Mouse (Mus musculus) ES-Bruce4 (cell line): ENCODE measurements around the gene Ankle2. TPM values are rescaled to one million over a fixed set of nuclear protein-coding genes. Genes with fewer than 3 reads are reported as not detected.

ENCODE experiments used
- H3K27ac ChIP-seq: 2 replicates; pipeline ENCODE4 v1.5.1; 2012; ENCODE audit warnings: low read length, inconsistent platforms; ENCODE audit not compliant: insufficient read depth
- H3K27me3 ChIP-seq: 2 replicates; pipeline ENCODE4 v1.6.1; 2012; ENCODE audit warnings: mild to moderate bottlenecking, low read length, inconsistent platforms; ENCODE audit not compliant: control insufficient read depth, poor library complexity, insufficient read depth, severe bottlenecking
- H3K36me3 ChIP-seq: 2 replicates; pipeline ENCODE4 v1.6.1; 2012; ENCODE audit warnings: inconsistent platforms, mild to moderate bottlenecking, low read length, moderate library complexity; ENCODE audit not compliant: control insufficient read depth, poor library complexity, insufficient read depth, severe bottlenecking
- H3K4me1 ChIP-seq: one replicate; pipeline ENCODE4 v1.8.1; 2011; ENCODE audit warnings: low read length; ENCODE audit not compliant: control insufficient read depth, insufficient read depth
- H3K4me3 ChIP-seq: 2 replicates; pipeline ENCODE4 v1.5.1; 2011; ENCODE audit warnings: low read depth, mild to moderate bottlenecking, low read length
- H3K9ac ChIP-seq: 2 replicates; pipeline ENCODE4 v1.6.1; 2012; ENCODE audit warnings: low read depth, mild to moderate bottlenecking, inconsistent platforms; ENCODE audit not compliant: poor library complexity, severe bottlenecking
- H3K9me3 ChIP-seq: replicated peaks from 2 replicates; pipeline ENCODE4 v1.6.1; 2012; ENCODE audit warnings: mild to moderate bottlenecking, low read length, inconsistent platforms; ENCODE audit not compliant: control insufficient read depth, poor library complexity, insufficient read depth, severe bottlenecking
- CTCF ChIP-seq: IDR thresholded peaks from one replicate; pipeline ENCODE4 v1.8.1; 2011; ENCODE audit warnings: low read depth, low read length
- EP300 ChIP-seq: IDR thresholded peaks from 2 replicates; pipeline ENCODE4 v1.6.1; 2011; ENCODE audit warnings: low read depth, low read length; ENCODE audit not compliant: insufficient read depth
- POLR2A ChIP-seq: IDR thresholded peaks from one replicate; pipeline ENCODE4 v1.8.1; 2011; ENCODE audit warnings: low read length; ENCODE audit not compliant: insufficient read depth
- polyA plus RNA-seq: library from polyadenylated mRNA; stranded (reverse); fragments of >200 nt; gene quantifications from 2 replicates; pipeline ENCODE4 v1.2.4, GENCODE M21; 2011; ENCODE audit warnings: low read depth; ENCODE audit not compliant: missing spikeins, insufficient read depth, insufficient read length

Ankle2 gene
- polyA plus RNA-seq, 1 experiment: 52.3 TPM

DNA sequence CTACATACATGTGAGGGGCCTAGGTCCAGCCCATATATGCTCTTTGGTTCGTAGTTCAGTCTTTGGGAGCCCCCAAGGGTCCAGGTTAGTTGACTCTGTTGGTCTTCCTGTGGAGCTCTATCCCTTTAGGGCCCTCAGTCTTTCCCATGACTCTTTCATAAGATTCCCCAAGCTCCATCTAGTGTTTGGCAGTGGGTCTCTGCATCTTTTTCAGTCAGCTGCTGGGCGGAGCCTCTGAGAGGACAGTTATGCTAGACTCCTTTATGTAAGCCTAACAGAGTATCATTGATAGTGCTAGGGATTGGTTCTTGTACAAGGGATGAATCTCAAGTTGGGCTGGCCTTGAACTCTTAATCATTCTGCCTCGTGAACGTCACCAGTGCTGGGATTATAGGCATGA lies 10.5 kb upstream of the Ankle2 start:
- TF ChIP-seq POLR2A (no peak), EP300 (no peak), CTCF (no peak)
- H3K36me3 ChIP-seq: peaks cover 26% of the 10 kb centered on the region
- no peak overlapping the region for H3K4me3 ChIP-seq
- H3K9ac ChIP-seq: no peak overlapping the region
- H3K27ac ChIP-seq: no peak overlapping the region
- 0 out of 2 replicates have a peak, but pooled peaks cover 2% of the 10 kb centered on the region for H3K27me3 ChIP-seq
- no peaks in the 10 kb centered on the region for H3K4me1 ChIP-seq
- no peaks in the 10 kb centered on the region for H3K9me3 ChIP-seq

DNA sequence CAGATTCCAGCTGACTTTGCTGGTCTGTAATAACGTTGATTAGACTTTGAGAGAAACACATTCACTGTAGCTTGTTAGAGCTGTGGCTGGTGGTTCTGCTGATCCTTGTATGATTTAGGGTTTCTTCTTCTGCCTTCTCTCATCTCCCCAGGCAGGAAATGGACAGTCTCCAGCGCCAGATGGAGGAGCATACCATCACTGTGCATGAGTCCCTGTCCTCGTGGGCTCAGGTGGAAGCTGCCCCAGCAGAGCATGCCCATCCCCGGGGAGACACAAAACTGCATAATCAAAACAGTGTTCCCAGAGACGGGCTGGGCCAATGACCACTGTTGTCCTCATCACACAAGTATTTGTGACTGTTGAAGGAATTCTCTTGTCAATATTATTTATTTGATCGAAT lies 8.0 kb upstream of the Ankle2 start:
- H3K36me3 ChIP-seq: peaks cover 16% of the 10 kb centered on the region
- 0 out of 2 replicates have a peak, but pooled peaks cover 2% of the 10 kb centered on the region for H3K27me3 ChIP-seq
- H3K27ac ChIP-seq: no peak overlapping the region
- TF ChIP-seq POLR2A (no peak), CTCF (no peak), EP300 (no peak)
- H3K4me1 ChIP-seq: no peaks in the 10 kb centered on the region
- 0 out of 2 replicates have a peak, but pooled peaks cover 2% of the 10 kb centered on the region for H3K9me3 ChIP-seq
- no peak overlapping the region for H3K4me3 ChIP-seq
- no peak overlapping the region for H3K9ac ChIP-seq

DNA sequence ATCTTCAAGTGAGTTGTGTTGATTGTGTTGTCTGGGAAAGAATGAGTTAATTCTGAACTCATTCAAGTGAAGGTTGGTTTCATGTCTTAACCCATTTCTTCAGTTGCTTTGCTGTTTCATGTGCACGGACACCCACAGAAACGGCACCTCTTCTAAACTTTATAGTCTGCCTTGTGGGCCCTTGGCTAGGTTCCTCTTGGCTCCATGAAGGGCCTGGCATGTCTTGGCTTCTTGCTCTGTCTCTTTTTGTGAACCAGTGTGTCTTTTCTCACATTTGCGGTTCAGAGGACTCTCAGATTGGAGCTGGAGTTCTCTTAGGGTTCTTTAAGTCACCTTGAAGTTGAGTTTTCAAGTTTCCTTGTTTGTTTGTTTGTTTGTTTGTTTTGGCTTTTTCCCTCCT lies 5.7 kb upstream of the Ankle2 start:
- Histone ChIP-seq H3K36me3 (peaks cover 9% of the 10 kb centered on the region), H3K27me3 (0 out of 2 replicates have a peak, but pooled peaks cover 2% of the 10 kb centered on the region), H3K4me1 (no peaks in the 10 kb centered on the region), H3K27ac (no peak overlapping the region), H3K9ac (no peak overlapping the region), H3K9me3 (0 out of 2 replicates have a peak, but pooled peaks cover 2% of the 10 kb centered on the region), H3K4me3 (no peak overlapping the region)
- TF ChIP-seq POLR2A (no peak), CTCF (no peak), EP300 (no peak)

DNA sequence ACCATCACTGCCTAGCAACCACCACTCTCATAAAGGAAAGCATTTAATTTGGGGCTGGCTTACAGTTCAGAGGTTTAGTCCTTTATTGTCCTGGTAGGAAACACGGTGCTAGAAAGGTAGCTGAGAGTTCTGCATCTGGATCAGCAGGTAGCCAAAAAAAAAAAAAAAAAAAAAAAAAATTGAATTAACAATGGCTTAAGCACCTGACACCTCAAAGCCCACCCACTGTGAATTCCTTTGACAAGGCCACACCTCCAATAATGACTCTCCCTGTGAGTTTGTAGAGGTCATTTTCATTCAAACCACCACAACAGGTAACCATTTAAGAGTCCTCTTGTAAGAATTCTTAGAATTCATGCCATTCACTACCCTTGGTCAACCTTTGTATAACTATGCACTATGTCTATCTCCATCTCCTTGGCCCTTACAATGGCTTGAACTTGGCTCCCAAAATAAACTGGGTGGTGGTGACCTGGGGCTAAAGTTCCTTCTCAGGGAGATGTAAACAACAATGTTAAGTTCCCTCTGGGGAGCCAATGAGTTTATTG lies 3.4 kb upstream of the Ankle2 start:
- Histone ChIP-seq H3K36me3 (no peaks in the 10 kb centered on the region), H3K4me3 (no peak overlapping the region), H3K4me1 (no peaks in the 10 kb centered on the region), H3K9me3 (0 out of 2 replicates have a peak, but pooled peaks cover 2% of the 10 kb centered on the region), H3K9ac (no peak overlapping the region), H3K27me3 (0 out of 2 replicates have a peak, but pooled peaks cover 2% of the 10 kb centered on the region), H3K27ac (peak overlapping the region; percentile 92)
- TF ChIP-seq POLR2A: no peak

DNA sequence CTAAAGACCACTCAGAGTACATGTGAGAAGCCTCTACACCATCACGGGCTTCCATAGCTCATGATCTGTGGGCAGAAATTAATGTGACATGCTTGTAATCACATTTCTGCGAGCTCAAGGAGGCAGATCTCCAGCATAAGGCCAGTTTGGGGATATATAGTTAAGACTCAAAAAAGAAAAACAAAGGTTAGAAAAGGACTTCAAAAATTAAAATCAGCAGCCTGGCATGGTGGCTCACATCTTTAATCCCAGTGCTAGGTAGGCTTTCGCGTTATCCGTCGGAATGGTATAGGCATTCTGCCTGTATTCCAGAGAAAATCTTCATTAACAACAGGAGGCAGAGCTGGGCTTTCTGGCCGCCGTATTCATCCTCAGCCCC lies 414 bp upstream of the Ankle2 start:
- H3K9ac ChIP-seq: peak overlapping the region; percentile 87
- no peaks in the 10 kb centered on the region for H3K27me3 ChIP-seq
- H3K4me1 ChIP-seq: no peaks in the 10 kb centered on the region
- TF ChIP-seq POLR2A (no peak), CTCF (no peak), EP300 (no peak)
- peak overlapping the region; percentile 17 for H3K27ac ChIP-seq
- peaks cover 7% of the 10 kb centered on the region for H3K36me3 ChIP-seq
- H3K9me3 ChIP-seq: 0 out of 2 replicates have a peak, but pooled peaks cover 2% of the 10 kb centered on the region
- H3K4me3 ChIP-seq: peak overlapping the region; percentile 76

DNA sequence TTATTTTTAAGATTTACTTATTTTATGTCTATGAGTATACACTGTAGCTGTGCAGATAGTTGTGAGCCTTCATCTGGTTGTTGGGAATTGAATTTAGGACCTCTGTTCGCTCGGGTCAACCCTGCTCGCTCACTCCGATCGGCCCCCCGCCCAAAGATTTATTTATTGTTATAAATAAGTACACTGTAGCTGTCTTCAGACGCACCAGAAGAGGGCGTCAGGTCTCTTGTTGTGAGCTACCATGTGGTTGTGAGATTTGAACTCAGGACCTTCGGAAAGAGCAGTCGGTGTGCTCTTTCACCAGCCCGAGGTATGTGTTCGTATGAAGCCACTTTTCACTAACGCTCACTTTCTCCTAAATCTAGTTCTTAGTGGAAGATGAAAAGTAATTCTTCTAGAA lies 834 bp downstream of the Ankle2 start:
- H3K4me1 ChIP-seq: no peaks in the 10 kb centered on the region
- peaks cover 15% of the 10 kb centered on the region for H3K36me3 ChIP-seq
- no peak overlapping the region for H3K27ac ChIP-seq
- H3K9me3 ChIP-seq: no peaks in the 10 kb centered on the region
- H3K27me3 ChIP-seq: no peaks in the 10 kb centered on the region
- TF ChIP-seq EP300: no peak
- no peak for TF ChIP-seq CTCF
- TF ChIP-seq POLR2A: no peak
- peak overlapping the region; percentile 60 for H3K4me3 ChIP-seq
- peak overlapping the region; percentile 87 for H3K9ac ChIP-seq
